Mouse (Mus musculus): ENCODE results near the gene Gm37240.

Gm37240 gene

DNA sequence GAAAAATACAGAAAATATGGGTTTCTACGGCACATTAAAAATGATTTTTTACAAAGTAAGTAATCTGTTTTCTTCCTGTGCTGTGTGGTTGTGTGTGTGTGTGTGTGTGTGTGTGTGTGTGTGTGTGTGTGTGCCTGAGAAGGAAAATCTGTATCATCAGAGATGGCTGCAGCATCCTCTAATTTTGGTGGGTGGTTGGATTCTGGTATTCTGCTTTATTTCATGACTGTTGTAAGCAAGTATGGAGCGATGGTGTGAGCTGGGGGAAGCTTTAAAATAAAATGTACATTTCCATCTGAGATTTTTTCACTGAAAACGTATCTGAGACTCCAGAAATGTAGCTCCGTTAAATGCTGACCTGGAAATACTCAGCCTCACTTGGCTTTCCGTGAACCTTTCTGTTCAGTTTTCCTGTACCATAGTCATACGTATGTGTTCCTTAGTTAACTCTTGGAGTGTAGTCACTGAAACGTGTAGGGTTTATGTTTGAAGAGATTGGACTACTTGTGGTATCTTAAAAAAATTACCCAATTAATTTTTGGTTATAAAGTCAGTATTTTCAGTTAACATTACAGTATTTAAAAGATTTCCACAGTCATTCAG lies 934.6 kb downstream of the Gm37240 start:
- CTCF ChIA-PET = no interaction called here

DNA sequence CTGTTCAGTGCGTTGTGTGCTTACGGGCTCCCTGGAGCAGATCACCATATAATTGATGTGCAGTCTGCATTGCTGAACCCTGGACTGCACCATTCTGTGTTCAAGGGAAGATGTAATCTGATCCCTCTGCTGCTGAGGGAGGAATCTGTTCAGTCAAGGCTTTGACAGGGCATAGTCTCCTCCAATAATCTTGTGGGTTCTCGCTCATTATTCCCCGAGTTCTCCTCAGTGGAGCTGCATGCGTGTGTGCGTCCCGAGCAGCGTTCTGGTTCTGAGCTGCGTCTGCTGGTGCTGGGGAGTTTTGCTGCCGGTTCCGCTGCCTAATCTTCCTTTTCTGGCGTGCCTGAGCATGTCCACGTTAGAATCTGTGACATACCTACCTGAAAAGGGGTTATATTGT lies 935.2 kb downstream of the Gm37240 start:
- CTCF ChIA-PET = no interaction called here

DNA sequence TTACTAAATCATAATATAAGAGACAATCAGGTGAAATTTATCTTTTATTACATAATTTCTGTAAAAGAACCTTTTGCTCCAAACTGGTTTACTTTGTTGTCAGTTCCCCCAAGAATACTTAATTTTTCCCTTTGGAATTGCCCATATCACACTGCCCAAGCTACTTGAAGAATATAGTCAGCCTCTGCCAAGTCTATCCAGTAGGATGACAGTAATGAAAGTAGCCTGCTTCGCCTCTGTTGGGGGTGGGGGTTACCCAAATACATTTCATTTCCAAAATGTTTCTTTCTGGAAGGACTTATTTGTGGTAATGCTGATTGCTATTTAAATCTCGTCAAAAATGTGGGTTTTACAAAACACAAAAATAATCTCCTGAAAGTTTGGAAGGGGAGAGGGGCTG lies 935.6 kb downstream of the Gm37240 start:
- CTCF ChIA-PET = no interaction called here

DNA sequence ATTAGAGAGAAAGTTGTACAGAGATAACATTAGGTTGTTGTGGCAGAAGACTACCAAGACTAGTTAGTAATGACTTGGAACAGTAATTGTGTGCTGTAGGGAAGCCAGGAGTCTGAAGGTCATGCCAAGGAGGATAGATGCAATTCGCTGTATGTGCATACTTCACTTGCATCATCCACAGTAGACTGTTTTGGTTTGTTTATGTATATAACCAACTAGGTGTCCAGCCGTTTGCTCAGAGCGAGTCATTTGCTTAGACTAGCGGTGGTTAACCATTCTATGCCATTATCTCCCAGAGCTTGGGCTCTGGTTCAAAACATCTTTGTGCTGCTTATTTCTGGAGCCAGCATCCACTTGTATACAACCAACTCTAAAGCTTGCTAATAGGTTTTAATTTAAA lies 937.9 kb downstream of the Gm37240 start:
- CTCF ChIA-PET = no interaction called here

DNA sequence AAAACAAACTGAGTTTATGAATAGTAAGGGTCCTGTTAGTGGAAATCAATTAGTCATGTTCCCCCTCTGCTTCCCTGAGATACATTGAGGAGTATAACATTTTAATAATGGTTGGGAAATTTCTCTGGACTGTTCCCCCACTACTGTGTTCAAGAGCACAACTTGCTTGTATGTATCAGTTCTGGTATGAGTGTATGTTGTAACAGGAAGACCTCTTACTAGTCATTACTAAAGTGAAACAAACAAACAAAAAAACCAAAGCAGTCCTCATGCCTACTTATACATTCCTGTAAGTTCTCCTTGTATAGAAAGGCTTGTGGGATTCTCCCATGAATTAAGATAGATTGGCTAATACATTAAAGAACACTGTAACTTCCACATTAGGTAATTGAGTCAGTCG lies 940.9 kb downstream of the Gm37240 start:
- CTCF ChIA-PET = no interaction called here

DNA sequence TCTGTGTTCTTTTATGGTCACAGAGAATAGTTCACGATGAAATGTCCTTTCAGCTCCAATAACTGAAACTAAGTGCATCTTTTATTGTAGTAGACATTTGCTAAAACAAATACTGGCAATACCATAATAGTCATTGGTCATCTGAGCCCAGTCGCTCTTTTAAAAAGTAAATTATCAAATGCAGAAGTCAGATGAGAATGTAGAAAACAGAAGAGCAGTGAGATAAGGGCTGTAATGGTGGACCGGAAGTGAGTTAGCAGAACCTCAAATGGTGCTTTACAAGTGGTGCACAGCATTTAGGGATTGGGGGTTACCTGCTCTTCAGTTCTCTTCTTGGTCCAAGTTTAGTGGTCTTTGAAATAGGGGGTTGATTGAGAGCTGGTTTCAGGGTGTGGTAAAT lies 942.4 kb downstream of the Gm37240 start:
- CTCF ChIA-PET = no interaction called here

DNA sequence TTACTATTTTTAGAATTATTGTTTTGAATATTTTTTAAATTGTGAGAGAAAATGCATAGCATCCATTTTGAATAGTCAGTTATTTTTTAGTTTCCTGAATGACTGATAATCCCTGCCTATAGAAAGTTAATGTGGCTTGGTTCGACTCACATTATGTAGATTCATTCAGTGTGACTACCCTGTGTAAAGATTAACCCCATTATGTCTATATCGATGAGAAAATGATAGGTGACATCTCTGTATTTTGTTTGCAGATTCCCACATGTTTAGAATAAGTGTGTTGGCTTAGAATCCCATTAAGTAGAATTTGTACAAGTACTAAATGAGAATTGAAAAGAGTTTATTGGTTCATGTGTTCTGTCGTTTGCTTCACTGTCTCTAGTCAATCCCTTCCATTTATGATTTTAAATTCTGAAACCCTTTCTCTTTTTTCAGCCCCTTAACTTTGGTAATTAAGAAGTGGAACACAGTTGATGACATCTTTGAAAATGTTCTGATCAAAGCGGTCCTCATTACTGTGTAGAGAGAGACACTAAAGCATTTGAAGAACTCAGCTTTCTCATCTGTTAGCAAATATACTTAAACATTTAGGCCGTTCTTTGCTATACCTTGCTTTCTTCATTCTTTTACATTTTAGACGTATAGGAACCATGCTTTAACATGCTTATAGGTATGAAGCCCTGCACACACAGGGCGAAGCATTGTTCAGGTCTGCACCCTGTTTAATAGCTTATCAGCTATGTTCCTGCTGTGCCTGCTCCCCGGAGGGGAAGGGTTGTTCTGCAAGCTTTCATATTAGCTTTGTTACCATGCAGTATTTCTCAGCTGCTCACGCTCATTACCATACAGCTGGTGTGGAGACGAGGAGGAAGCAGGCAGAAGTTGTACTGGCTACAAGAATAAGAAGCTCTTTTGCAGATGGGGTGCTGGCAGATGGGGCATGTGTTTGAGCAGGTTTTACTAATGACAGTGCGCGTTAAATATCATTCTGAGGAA lies 949.7 kb downstream of the Gm37240 start:
- CTCF ChIA-PET = no interaction called here

DNA sequence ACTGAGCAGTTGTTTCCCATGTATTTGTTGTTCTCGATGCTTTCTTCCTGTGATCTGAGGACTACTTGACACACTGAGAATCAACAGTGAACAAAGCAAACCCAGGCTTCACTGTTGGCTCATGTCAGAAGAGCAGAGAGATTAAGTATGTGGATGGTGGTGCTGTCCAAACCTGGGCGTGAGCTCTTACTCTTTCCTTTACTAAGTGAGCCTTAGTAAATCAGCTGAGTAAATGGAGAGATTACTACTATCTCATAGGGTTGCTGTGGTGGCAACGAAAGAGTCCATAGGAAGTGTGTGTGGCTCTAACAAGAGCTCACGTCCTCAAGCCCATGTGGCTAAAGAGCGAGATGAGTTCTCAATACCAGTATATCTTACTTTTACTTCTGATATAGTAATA lies 950.4 kb downstream of the Gm37240 start:
- CTCF ChIA-PET = no interaction called here

DNA sequence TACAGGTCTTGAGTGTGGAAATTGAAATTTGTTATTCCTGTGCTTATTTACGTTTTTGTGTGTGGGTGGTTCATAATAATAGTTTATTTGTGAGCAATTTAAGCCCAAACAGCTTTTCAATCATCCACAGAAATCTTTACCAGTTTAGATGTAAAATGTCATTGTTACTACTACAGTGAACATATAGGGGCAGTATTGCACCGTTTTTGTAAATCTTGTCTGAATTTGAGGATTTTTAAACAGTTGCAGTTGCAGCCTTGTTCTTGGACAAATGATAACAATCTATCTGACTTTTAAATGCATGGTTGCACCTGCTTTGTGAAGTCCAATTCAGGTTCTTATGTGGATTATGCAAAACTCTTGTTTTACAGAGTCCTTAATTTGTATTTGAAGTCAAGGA lies 951.1 kb downstream of the Gm37240 start:
- CTCF ChIA-PET = no interaction called here

DNA sequence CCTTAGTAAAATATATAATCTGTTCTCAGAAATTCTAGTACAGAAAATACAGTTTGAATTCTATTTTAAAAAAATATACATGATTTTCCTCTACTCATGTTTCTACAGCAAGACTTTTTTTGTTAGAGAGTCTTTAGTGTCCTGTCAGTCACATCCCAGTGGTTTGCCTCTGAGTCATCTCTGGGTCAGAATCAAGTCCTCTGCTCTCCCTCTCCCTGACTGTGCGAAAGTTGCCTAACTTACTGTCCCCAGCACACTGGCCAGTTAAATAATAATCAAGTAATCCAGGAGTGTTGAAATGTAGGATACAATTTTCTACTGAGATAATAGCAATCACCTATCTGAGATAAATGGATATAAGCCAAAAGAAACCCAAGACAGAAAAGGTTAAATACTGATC lies 951.6 kb downstream of the Gm37240 start:
- CTCF ChIA-PET = no interaction called here

DNA sequence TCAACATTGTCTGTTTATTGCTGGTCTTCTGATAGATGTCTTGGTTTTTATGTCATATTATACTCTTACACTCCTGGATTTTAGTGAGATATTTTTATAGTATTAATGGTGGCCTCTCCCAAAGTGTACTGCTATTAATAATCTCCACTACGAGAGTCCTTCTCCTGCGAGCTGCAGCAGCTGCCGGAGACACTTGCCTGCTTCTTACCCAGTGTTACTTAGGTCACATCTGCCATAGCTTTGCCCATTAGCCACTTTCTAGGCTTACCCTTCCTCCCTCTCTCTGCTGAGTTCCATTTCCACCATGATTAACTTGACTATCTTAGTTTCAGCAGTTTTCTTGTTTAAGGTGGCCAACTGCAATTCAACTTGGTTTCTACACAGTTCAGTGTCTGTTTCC lies 956.6 kb downstream of the Gm37240 start:
- CTCF ChIA-PET = no interaction called here

DNA sequence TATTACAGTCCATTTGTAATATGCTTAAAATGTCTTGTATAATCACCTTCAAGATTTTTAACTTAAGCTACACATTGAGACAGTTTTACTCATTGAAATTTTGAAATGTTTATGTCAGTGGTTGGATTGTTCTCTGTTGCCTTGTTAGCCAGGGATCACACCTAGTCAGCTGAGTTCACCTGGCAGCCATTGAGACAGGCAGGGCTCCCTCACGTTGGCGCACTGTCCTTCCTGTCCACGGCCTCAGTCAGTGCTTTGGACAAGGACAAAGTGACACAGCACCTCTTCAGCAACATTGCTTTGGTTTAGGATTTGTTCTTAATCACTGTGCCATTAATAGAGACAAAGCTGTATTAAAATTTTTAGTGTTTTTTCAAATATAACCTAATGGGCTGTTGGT lies 958.1 kb downstream of the Gm37240 start:
- CTCF ChIA-PET = no interaction called here

DNA sequence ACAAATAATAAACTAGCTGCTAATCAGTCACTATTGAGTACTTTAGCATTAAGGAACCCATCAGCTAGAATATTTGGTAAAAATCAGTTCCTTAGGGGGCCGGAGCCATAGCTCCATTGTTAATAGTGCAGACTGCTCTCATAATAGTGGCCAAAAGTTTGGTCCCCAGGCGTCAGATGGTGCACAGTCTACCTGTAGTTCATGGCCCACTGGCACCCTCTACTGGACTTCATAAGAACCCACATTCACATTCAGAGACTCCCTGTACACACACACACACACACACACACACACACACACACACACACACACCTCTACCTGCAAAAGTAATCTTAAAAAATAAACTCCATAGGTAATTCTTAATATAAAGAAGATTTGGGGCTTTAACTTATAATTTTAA lies 959.4 kb downstream of the Gm37240 start:
- CTCF ChIA-PET = no interaction called here

DNA sequence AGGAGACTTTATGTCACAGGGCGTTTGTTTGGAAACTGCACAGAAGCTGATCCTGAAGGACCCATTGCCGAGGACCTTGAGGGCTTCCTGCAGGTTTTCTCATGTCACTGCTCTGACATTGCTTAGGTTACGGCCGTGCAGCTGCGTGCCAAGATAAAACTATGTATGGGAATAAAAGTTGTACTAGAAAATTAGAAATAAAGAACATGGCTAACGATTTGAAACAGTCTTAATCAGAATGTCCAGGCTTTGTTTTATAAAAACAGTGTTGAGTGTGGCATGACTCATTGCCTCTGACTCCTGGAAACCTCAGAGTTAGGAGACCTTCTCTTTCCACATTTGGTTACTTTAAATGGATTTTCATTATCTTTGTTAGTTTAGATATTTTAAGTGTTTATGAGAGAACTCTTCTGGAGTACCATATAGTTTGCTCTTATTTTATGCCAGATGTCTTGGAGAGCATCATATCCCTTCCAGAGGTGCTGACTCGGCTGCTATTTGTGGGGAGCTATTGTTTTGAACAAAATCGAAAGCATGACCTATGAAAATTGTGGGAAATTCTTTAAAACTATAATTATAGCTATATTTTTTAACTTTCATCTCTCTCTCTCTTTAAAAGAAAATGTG lies 960.0 kb downstream of the Gm37240 start:
- CTCF ChIA-PET = interaction anchor here (0.6 kb wide), 1 partner anchor 953 kb away, joined by 3 read pairs; no protein-coding TSS in a partner anchor

DNA sequence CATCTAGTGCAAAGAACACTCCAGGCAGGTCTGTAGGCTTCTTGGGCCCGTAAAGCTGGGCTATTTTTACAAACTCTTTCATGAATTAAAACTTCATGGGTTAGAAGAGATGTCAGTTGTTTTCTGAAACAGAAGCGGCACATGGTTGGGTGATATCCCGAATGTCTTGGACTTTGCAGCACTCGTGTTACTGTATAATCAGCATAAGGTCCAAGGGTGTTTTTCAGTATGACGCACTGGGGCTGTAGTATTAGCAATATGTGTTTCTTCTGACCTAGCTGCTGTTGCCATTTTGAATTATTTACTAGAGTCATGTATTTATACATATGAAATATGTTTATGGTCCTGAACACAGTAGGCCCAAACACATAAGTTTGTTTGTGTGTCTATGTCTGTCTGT lies 961.2 kb downstream of the Gm37240 start:
- CTCF ChIA-PET = no interaction called here

DNA sequence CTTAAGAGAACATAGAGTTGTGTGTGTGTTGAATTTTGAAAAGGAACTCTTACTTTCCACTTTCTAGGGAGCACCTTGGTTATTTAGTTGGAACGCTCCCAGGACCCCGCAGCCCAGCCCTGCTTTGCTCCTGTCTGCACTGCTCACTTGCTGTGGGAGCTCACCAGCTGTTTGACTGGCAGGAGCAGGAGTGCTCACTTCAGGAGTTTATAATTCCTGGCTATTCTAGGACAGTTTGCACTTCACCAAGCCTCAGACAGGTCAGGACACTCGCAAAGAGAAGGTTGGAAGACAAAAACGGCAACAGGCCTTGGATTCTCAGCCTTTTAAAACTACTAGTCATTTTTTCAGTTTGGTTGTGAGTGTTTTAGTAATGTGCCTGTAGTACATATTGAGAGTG lies 962.1 kb downstream of the Gm37240 start:
- CTCF ChIA-PET = no interaction called here

DNA sequence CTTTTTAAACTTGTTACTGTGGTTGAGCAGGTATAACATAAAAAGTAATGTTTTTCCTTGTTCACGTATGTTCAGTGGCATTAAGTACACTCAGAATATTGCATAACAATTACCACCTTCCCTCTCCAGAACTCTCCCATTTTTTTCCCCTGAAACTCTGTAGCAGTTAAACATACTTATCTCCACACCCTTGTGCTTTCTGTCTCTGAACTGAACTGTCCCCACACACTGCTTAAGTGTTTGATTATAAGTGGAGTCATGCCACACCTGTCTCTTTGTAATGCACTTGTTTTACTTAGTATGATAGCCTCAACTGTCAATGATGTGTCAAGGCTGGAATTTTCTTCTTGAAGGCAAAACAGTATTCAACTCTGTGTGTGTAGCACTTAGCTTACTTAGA lies 963.6 kb downstream of the Gm37240 start:
- CTCF ChIA-PET = no interaction called here

DNA sequence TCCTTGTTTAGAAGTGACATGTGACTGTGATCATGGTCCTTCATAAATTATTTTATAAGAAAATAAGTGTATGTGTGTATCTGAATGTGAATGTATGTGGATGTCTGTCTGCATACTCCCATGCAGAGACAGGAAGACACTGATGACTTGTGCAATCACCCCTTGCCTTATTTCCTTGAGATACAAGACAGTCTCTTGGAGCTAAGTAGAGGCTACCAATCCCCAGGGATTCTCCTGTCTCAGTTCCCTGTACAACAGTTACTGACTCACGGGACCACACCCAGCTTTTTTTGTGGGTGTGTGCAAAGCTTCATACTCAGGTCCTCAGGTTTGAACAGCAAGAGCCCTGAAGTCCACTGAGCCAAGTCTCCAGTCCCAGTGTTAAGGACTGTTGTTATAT lies 964.1 kb downstream of the Gm37240 start:
- CTCF ChIA-PET = no interaction called here

DNA sequence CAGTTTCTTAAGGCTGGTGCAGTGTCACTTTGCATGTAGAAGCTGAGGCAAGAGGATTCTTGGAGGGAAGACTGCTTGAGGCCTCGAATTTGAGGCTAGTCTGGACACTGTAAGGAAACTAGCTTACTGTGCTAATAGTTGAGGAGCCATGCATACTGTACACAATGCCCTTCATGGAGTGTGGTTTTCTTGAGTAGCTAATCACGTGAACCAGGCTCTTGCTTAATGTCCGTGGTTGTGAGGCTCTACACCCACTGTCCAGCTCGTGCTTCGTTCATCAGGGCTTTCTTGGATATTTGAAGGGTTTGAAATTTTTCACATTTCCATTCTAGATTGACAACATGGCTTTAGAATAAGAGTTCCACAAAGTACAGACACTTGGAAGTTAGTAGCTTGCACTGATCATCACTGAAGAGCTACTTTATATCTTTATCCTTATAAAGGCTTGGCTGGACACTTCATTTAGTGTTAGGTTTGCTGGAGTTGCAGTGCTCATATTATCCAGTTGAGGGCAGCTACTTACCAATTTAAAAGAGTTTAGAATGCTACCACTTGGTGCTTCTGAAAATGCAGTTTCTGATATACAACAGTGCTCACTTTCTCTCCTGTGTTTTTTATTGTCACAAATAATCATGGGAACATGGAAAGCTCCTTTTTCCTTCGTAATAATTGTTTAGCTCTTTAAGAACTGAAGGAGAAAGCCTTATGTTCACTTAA lies 965.5 kb downstream of the Gm37240 start:
- CTCF ChIA-PET = interaction anchor here (0.6 kb wide), 1 partner anchor 330 kb away, joined by 3 read pairs; no protein-coding TSS in a partner anchor

DNA sequence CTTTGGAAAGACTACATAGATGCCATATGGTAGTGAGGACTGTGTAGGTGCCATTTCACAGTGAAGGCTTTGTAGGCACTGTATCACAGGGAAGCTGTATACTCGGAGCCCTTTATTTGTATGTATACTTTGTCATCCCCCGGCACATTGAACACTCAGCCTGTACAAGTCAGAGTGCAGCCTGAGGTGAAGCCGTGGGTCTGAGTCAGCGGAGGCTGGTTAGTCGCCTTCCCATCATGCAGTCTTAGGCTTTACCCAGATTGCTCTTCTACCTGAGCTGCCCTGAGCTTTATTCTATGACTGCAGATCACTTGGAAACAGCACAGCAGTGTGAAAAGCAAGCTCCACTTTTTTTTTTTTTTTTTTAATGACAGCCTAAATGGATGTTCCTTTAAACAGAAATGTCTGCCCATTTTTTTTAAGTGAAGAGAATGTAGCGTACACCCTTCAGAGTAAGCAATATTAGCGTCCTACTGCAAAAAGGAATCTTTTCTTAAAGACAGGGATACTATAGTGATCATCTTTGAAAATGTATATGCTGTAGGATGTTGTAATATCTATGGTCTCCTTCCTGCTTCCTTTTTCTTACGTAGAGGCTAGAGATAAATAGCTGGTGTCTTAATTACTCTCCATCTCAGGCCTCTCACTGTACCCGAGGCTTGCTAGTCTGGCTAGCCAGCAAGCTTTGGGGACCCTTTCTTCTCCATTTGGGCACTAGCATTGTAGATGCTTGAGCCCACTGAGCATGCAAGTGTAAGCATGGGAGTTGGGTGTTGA lies 969.2 kb downstream of the Gm37240 start:
- CTCF ChIA-PET = interaction anchor here (0.6 to 0.7 kb wide), 3 partner anchors 594 to 1124 kb away, joined by 3 to 13 read pairs (median 4); no protein-coding TSS in a partner anchor

DNA sequence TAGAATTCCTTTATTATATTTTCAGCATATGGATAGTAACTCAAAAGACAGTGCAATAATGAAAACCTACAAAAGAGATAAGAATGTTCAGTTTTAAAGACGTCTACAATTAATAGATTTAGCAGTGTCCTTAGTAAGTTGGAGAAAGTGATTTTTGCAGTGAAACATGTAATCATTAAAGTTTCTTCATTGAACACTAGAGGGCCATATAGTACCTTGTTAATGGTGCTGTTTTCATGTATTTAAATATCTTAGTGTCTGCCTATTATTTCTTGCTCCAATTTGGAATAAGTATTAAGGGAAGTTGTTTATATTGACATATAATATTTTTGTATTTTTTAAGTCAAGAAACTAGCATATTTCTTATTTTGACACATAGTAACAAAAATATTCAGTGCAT lies 973.0 kb downstream of the Gm37240 start:
- CTCF ChIA-PET = no interaction called here
